Mouse (Mus musculus): Measurements from ENCODE around the gene Cass4.

The Cass4 gene

DNA sequence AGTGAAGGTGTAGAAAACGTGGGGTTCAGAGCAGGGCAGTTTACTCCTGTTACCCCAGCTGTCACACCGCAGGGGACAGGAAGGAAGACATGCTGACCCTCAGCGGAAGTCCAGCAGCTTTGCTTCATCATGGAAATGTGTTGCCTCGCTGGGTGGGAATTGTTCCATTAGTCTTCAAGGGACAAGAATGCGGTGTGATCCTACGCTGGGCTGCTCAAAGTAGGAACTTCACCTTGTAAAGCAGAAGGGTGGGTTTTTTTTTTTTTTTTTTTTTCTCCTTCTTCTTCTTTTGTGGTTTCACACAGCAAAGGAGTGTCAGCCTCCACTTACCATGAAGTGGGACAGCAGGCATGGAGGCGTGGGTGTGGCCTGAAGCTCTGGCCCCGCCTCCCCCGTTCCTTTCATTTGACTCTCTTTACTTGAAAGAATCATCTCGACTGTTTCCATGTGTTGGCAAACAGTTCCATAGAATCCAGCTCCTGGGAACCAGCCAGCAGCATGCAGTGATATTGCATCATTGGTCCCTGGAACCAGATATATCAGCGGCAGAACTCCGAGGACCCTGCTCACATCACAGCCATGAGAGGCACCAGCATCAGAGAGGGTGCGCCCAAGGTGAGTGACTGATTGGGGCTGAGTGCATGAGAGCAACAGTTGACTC is at the start of gene Cass4:
Cass4 (plus strand) TSS at position 404 of the 661 bp plus-strand sequence.
- peak; percentile 43 for DNase-seq (ENCODE audit: low spot score)

DNA sequence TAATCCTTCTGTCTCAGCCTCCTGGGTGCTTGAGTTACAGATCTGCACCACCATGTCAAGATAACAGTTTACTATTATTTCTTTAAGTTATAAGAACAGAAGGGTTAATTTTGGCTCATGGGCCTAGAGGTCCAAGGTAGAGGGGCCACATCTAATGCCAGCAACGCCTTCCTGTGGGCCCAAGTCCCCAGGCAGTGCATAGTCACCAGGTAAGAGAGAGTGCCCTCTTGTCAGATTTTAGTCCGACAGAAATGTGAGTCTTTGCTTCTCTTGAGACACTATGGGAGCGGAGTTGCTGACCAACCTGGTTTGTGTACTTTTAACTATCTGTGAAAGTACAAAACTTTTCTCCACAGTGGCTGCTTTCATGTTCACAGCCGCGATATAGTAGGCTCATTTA is 48.9 kb upstream of the Cass4 start:
- DNase-seq (ENCODE audit: low spot score), result no peak

DNA sequence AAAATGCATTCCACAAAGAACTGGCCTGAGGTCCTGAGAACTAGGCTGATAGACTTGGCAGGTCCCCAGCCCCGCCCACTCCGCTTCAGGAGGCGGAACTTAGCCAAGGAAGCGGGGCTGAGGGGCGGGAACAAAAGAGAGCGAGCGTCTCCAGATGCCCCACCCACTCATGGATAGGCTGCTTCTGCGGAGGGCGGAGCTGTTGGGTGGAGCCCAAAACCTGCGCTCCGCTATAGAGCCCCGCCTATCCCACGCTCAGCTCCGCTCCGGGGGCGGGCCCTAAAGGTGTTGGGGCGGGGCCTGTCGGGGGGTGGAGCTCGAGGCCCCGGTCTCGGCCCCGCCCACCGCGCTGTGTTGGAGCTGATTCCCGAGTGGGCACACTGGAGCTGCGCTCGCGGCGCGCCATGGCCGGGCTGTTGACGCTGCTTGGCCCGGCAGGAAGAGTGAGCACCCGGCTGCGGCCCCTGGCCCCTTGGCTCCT is 48.3 kb upstream of the Cass4 start, which contains the start of gene Fam210b:
Fam210b (plus strand) TSS at position 308 of the 481 bp plus-strand sequence.
- peak; percentile 97 for DNase-seq (ENCODE audit: low spot score)

DNA sequence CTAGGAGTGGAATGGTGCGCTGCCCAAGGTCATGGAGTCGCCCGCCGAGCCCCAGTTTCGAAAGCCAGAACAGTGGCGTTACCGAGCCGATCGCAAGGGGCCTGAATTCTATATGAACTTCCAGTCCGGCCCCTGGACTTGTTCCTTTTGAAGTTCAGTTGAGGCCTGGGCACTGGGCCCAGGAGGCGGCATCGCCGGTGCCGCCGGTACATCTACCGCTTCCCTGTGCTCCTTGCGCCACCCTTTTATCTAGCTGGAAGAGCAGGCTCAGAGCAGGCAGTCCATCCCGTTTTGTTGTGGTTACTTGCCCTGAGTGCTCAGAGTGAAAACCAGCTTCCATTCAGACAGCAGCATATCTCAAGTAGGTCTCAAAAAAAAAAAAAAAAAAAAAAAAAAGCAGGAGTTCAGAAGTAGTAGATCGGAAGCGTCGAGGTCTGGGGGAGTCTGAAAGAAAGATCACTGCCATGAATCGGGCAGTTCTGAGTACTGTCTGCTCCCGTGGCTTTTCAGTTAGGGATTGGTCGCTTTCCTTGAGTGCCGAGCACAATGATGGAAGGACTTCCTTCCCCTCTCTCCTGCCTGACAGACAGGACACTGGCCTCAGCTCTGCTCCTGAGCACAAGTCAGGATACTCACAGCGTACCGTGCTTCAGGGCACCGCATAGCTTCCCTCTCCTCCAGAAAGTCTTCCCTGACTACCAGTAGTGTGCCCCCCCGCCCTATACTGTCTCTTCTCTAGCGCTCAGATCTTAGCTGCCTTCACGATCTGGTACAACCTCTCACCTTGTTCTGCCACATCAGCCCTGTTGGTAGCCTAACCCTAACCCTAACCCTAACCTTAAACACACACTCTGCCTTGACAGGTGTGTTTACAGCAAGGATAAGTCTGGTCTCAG is 47.3 kb upstream of the Cass4 start:
- no peak for DNase-seq (ENCODE audit: low spot score)

DNA sequence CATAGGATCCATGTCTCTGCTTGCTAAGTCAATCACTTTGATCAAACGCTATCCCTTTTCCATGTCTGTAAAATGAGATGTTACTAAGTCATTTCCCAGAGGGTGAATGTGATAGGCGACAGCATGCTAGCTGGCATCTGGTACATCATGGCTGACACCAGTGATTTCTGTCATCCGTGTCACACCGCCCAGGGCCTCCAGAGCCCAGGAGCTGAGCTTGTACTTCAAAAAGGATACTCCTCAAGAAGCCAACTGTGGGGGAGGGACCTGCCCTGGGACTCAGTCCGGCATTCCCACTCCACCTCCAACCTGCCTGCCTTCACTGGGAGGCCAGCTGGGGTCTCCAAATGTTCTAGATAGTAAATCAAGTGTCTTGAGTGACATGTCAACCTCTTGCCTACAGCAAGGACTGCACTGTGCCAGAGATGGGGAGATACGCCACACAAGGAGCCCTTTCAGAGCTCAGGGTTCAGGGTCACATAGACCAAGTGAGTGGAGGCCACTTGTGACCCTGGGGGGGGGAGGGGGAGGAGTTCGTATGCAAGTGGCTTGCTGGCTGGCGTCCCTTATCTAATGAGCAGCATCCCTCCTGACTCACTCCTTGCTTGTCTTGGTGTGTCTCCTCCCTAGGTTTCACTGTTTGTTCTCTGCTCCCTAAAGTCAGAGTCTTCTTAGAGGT is 46.5 kb upstream of the Cass4 start:
- DNase-seq (ENCODE audit: low spot score), result no peak

DNA sequence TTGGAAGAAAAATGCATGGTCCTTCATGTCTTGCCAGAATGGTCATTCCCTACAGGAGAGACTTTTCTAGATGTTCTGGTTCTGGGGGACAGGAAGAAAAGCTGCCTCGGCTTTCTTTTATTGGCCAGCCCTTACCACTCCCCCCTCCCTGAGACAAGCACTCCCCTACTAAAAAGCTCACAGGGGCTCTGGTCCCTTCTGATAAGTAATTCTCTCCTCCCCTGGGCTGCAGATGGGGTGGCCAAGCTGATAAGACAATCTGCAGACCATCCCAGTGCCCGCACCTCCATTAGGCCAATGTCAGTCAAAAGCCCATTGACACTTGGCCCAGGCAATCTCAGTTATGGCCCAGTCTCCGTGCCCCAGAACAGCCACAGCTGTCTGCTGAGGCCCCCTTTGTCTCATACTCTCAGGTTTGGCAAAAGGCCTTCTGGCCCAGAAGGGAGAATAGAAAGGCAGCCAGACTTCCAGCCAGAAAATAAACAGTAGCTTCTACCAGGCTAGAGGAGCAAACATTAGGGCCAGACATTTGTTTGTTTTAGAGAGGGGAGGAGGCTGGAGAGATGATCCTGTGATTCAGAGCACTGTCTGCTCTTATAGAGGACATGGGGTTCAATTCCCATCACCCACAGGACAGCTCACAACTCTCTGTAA is 45.2 kb upstream of the Cass4 start:
- DNase-seq (ENCODE audit: low spot score), result no peak

DNA sequence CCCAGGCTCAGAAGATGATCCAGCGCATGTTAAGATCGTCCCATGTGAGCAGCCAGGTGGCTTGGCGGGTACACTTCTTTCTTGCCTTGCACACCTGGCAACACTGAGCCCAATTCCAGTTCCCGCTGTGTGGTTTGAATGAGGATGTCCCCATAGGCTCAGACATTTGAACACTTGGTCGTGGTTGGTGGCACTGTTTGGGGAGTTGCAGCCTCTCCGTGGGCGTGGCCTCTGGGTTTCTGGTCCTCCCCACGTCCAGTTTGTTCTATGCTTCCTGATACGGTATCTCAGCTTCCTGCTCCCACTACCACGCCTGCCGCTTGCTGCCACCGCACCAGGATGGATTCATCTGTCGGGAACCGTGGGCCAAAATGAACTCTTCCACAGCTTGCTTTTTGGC is 43.8 kb upstream of the Cass4 start:
- no peak for DNase-seq (ENCODE audit: low spot score)

DNA sequence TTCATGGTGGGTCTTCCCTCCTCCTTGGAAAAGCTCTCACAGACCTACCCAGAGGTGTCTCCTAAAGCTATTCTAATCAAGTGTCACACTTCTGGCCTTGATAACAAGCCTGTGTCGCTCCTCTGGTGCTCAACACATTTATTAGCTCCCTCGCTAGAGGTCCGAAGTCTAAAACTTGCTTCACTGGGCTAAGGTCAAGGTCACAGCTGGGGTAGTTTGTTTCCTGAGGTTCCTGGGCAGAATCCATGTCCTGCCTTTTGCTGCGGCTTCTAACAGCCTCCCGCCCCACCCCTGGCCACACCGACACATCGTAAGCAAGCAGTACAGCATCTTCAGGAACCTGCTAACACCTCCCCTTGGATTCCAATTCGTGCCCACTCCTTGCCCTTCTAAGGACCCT is 42.8 kb upstream of the Cass4 start:
- no peak for DNase-seq (ENCODE audit: low spot score)

DNA sequence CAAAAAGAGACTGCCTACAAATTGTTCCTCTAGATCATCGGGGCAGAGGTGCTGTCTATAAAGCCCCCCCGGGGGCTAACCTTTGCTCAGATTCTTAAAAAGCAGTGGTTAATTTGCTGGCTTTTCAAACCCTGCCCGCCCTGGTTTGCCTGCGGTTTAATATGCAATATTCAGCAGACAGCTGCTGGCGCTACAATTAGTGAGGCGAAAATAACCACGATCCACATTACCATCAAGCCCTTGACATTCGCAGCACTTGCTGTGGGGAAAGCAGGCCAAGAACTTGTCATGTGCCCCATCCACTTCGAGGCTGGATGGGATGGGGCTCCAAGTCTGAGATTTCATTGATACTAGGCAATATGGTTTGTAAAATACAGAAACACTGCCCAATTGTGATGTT is 40.4 kb upstream of the Cass4 start:
- no peak for DNase-seq (ENCODE audit: low spot score)

DNA sequence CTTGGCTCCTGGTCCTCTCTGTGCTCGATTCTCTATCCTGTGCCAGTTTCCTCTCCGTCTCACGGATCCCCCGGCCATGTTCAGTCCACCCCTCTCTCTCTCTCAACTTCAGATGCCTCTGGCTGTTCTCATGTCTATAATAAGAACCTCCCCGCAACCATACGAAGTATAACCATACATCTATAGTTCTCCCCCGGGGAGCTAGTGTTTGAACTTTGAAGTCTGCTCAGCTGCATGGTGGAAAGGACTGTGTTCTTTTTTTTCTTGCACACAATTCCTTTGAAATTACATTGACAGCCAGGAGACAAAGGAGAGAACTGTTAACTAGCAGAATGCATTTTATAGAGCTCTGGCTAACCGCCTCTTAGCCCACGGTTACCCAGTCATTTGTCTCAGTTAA is 38.8 kb upstream of the Cass4 start:
- DNase-seq (ENCODE audit: low spot score), result no peak

DNA sequence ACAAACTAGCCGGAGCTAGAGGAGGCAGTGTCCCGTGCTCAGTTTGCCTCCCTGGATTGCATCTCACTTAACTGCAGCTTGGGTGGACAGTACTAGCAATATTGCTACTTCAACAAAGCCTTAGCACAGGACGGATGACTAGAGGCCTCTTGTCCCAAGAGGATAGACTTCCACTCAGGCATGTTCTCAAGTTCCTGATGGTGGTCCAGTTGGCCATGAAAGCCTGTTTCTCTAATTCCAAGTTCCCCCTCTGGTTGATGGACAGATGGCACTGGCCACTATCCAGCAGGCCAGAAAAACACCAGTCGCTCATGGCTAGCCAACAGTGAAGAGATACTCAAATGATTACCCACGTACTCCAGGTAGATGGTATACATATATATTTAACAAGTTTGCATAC is 37.8 kb upstream of the Cass4 start:
- DNase-seq (ENCODE audit: low spot score), result no peak

DNA sequence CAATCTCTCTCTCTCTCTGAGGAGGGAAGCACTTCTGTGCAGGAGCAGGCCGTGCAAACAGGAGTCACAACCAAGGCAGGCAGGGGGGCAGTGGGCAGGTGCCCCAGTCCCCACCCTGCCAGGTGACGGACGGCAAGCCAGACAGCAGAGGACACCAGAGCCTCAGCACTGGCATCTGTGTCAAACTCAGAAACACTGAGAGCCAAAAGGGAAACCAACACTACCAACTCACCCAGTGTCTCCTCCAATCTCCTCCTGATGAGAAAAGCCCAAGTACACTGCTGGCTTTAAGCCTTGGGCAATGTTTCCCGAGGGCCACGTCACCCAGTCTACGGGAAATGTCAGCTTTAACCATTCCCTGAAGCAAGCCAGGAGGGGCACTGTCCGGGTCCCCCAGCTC is 30.4 kb upstream of the Cass4 start:
- no peak for DNase-seq (ENCODE audit: low spot score)

DNA sequence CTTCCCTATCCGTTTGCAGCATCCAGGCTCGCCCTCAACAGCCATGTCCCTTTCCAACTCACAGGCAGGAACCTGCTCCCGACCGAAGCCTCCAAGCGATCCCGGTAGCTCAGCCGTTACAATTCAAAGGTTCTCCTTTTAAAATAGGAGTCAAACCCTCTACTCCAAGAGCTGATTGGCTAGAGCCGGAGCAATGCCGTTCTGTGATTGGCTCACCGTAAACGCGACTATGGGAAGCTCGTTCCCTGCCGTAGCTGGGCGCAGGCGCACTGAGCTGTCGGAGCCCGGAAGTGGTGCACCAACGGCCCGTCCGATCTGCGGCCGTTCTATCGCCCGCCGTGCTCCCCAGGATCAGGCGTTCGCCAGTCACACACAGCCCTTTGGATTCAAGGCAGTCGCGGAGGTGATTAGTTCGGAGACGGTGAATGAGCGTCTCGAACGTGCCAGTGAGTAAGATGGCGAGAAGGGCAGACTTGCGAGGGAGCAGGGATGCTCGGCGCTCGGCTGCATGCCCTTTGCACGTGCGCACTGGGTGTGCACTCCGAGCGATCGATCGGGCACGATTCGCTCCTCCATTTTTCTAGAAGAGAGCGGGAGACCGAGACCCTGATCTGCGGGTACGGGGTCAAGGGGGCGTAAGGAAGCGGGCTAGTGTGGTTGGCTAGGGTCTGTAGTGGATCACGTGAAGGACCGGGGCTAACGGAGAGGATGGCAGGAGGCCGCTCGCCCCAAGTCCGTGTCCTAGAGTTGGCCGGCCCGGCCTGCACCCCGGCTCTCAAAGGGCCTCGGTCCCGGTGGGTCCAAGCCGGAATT is 23.0 kb upstream of the Cass4 start, which contains the start of the genes Aurka and Cstf1:
Aurka (minus strand) TSS at position 125 of the 813 bp plus-strand sequence.
Cstf1 (plus strand) TSS at position 271 of the 813 bp plus-strand sequence.
- DNase-seq (ENCODE audit: low spot score), result peak; percentile 93

DNA sequence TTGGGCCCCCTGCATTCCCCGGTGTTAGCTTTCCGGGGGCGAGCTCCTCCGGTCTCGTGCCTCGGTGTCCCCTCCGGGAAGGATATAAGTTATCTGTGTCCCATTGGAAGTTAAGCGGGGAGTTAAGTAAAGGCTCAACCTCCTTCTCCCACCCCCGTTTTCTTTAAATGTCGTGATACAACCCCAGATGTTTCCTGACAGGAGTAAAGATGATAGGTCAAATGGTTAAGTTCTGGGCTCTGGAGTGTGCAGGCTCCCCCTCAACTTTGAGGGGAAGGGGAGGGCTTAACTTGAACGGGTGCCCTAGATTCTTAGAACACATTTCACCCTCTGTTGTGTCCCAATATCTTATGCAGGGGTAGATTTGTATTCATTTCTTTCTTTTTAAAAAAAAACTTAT is 22.3 kb upstream of the Cass4 start:
- DNase-seq (ENCODE audit: low spot score), result no peak

DNA sequence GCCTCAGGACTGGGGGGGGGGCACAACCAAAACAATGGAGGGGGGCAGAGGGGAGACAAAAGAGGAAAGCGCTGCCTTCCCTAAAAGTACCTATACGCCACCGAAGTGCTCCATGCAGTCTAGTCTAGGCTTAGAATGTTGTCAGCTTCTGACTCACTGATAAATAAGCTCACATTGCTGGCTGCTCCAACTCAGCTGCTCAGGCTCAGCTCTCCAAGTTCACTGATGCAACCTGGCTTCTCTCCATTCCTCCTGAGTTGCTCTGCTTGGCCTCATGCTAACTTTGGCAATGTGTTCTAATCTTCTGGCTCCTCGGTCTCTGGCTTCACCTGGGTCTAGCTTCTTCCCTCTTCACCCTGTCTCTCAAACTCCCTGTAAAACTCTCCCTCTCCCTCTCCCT is 17.0 kb upstream of the Cass4 start:
- no peak for DNase-seq (ENCODE audit: low spot score)

DNA sequence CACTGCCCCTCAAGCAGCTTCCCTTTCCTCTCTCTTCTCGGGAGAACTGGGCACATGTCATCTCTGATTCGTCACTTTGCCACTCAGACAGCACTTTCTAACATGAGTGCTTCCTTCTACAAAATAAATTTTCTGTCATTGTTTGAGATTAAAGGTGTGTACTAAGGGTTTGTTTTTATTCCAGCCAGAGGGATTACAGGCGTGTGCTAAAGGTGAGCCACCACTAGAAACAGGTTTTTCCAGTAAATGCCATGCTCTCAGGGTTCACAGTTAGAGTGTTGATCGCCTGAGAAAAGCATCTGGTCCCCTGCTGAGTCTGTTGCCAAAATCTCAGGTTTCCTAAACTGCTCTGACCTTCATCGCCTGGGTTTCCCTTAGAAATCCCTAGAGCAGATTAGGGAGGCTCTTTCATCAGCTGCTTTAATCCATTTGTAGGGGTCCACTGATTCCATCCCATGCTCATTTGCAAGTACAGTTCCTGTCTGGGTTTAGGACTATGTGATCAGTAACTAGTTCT is 16.5 kb upstream of the Cass4 start:
- no peak for DNase-seq (ENCODE audit: low spot score)

DNA sequence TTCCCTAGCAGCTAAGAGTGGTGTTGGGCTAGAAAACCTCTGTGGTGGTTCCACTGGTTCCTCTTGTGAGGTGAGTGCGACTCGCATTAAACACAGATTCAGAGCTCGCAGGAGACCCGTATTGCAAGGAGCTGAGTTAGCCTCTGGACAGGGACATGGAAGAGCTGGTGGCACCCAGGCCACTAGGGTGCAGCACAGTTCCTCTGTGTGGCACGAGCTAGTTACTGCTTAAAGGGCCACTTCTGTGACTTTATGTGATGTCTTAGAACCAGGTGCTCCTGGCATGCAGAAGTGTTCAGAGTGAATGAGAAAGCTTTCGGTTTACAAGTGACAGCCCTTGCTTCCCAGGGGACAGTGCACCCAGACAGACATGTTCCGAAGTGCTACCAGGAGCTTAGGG is 15.3 kb upstream of the Cass4 start:
- DNase-seq (ENCODE audit: low spot score), result peak; percentile 56

DNA sequence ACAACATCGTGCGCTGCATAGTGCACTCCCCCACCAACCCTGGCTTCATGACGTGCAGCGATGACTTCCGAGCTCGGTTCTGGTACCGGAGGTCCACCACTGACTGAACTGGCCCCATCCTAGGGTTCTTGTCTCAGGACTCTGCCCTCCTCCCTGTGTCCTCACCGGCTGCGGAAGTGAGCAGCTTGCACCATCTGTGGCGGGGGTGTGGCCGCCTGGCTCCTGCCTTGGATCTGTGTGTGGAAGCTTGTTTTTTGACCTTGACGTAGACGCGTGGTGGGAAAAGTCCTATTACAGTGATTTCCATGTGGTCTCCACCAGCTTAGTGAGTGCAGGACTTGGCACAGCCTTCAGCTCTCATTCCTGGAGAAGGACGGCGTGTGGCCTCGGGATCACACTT is 13.1 kb upstream of the Cass4 start:
- no peak for DNase-seq (ENCODE audit: low spot score)

DNA sequence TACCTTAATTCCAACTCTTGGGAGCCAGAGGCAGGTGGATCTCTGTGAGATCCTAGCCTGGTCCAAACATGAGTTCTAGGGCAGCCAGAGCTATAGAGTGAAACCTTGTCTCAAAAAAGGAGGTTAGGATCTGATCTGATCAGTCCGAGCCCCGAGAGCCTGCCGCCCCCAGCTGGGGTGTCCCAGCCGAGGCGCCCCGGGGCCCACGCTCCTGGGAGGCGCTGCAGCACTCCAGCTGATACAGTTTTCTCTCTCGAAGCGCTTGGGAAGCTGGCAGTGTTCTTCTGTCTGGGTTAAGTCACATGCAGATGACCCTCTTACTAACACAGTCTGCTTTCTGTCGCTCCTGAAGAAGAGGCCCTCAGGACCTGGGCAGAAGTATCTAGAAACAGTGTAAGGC is 12.3 kb upstream of the Cass4 start:
- DNase-seq (ENCODE audit: low spot score), result no peak

DNA sequence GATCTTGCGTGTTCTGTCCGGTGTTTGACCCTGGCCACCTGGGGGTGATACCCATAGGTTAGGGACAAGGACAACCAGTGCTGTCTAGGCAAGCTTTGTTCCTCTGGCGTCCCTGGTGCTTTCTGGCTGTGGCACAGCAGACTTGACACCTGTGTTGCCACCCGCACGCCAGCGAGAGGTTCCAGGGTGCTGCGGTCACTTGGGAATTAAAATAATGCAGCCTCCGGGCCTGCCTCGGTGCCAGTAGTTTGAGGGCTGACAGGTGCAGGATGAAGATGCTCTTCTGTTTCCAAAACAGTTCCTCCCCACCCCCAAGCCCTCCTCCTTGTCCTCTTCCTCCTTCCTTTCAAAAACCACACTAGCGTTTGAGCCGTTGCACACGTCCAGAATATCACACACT is 11.7 kb upstream of the Cass4 start:
- DNase-seq (ENCODE audit: low spot score), result peak; percentile 24

DNA sequence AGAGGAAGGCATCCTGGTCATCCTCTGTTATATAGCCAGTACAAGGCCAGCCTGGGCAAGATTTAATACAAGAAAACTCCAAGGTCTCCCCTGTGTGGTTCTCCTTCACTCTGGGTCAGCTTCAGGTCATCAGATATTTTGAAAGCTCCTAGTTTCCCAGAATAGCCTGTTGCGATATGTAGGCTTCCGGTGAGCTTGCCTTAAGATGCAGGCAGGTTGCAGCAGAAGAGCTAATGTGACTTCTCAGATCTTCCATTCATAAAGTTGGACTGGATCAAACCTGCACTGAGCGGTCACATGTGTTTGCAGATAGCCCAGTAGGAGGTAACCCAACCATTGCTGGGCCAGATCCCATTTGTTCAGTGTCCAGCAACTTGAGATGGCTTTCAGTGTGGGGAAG is 8.9 kb upstream of the Cass4 start:
- DNase-seq (ENCODE audit: low spot score), result no peak
